Mouse (Mus musculus) heart, embryonic 11.5 days (tissue): ENCODE measurements at regions not wholly inside any gene's neighbourhood (a gene's known extent, or its start where the extent isn't known, plus 50 kb on each side); places are given as distances from the start of the nearest gene placed in this dataset.

Source experiments
- ATAC-seq: fragments of 200-750 bp; cut with Nextera tagmentation; replicated peaks from 2 replicates; pipeline ENCODE4 v1.8.0; 2017; ENCODE audit warnings: moderate library complexity; ENCODE audit not compliant: insufficient number of reproducible peaks, low FRiP score, low TSS enrichment
- H3K27ac ChIP-seq: fragments of 300-500 bp; sonication (generic); 2 replicates; pipeline ENCODE4 v1.5.1; 2014; ENCODE audit warnings: mild to moderate bottlenecking, low read depth, low read length
- H3K27me3 ChIP-seq: fragments of 300-500 bp; sonication (generic); 2 replicates; pipeline ENCODE4 v1.6.1; 2014; ENCODE audit warnings: mild to moderate bottlenecking, low read length, mixed read lengths; ENCODE audit not compliant: control insufficient read depth, insufficient read depth
- H3K36me3 ChIP-seq: fragments of 300-500 bp; sonication (generic); 2 replicates; pipeline ENCODE4 v1.6.1; 2014; ENCODE audit warnings: mild to moderate bottlenecking, low read length, moderate library complexity, mixed read lengths; ENCODE audit not compliant: control insufficient read depth, insufficient read depth
- H3K4me1 ChIP-seq: fragments of 300-500 bp; sonication (generic); 2 replicates; pipeline ENCODE4 v1.6.1; 2014; ENCODE audit warnings: low read length; ENCODE audit not compliant: control insufficient read depth, insufficient read depth
- H3K4me2 ChIP-seq: fragments of 300-500 bp; sonication (generic); 2 replicates; pipeline ENCODE4 v1.6.1; 2014; ENCODE audit warnings: mild to moderate bottlenecking, moderate library complexity
- H3K4me3 ChIP-seq: fragments of 300-500 bp; sonication (generic); 2 replicates; pipeline ENCODE4 v1.5.1; 2014; ENCODE audit warnings: low read depth, low read length
- H3K9ac ChIP-seq: fragments of 300-500 bp; sonication (generic); 2 replicates; pipeline ENCODE4 v1.6.1; 2014; ENCODE audit warnings: mild to moderate bottlenecking, low read depth, low read length, moderate library complexity
- H3K9me3 ChIP-seq: fragments of 300-500 bp; sonication (generic); replicated peaks from 2 replicates; pipeline ENCODE4 v1.6.1; 2016; ENCODE audit warnings: low read length; ENCODE audit not compliant: control insufficient read depth
- WGBS: fragments of 180-500 bp; shearing (Covaris S2); extraction: QIAGEN DNeasy Blood & Tissue Kit; methylation state at CpG from one replicate; pipeline ENCODE4 v1.1.7; 2014; ENCODE audit not compliant: insufficient replicate concordance; 5-methylcytosine and 5-hydroxymethylcytosine counted together

GRCm38 (mm10) chr6:7120136-7120535, 164.3 kb downstream of the Sdhaf3 start:
- H3K4me3 ChIP-seq = no peak overlapping the region
- no peak overlapping the region for H3K4me2 ChIP-seq
- 27% methylated on average over 4 of the region's 4 CpGs for WGBS
- H3K36me3 ChIP-seq = no peaks in the 10 kb centered on the region
- H3K4me1 ChIP-seq = no peaks in the 10 kb centered on the region
- no peak overlapping the region for H3K27ac ChIP-seq
- ATAC-seq = no peak
- H3K27me3 ChIP-seq = no peaks in the 10 kb centered on the region
- no peaks in the 10 kb centered on the region for H3K9me3 ChIP-seq
- H3K9ac ChIP-seq = no peak overlapping the region

- Histone ChIP-seq H3K9me3 (no peaks in the 10 kb centered on the region), H3K27ac (no peak overlapping the region), H3K36me3 (no peaks in the 10 kb centered on the region), H3K27me3 (no peaks in the 10 kb centered on the region), H3K4me1 (no peaks in the 10 kb centered on the region), H3K4me2 (no peak overlapping the region), H3K4me3 (no peak overlapping the region), H3K9ac (no peak overlapping the region)
- no peak for ATAC-seq
- 92% methylated on average over 11 of the region's 11 CpGs for WGBS
Observed at GRCm38 (mm10) chr6:7133042-7133441, 177.2 kb downstream of the Sdhaf3 start.

- H3K27ac ChIP-seq = no peak overlapping the region
- no peaks in the 10 kb centered on the region for H3K27me3 ChIP-seq
- H3K9ac ChIP-seq = no peak overlapping the region
- no peaks in the 10 kb centered on the region for H3K9me3 ChIP-seq
- WGBS = 87% methylated on average over 4 of the region's 4 CpGs
- no peak overlapping the region for H3K4me2 ChIP-seq
- ATAC-seq = no peak
- H3K4me3 ChIP-seq = no peak overlapping the region
- H3K4me1 ChIP-seq = no peaks in the 10 kb centered on the region
- H3K36me3 ChIP-seq = no peaks in the 10 kb centered on the region
Observed at GRCm38 (mm10) chr6:7134062-7134461, 178.3 kb downstream of the Sdhaf3 start.

DNA sequence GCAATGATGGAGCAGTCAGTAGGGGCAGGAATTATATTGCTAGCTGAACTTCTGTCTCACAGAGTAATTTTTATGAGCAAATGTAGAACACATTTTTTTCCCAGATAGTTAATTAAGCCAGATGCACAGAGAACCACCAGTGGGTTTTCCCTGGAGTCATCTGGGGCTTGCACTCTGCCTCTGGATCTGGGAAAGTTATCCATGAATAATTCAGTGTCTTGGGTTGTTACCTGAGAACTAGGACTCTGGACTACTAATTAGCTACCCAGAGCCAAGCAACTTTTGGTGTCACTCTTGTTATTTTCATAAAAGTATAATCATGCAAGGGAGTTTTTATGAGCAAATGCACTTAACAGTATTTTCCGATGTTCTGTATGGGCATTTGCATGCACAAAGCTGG, 179.1 kb downstream of the Sdhaf3 start:
- no peak for ATAC-seq
- Histone ChIP-seq H3K4me1 (no peaks in the 10 kb centered on the region), H3K9ac (no peak overlapping the region), H3K4me2 (no peak overlapping the region), H3K4me3 (no peak overlapping the region), H3K36me3 (no peaks in the 10 kb centered on the region), H3K27ac (no peak overlapping the region), H3K27me3 (no peaks in the 10 kb centered on the region), H3K9me3 (no peaks in the 10 kb centered on the region)
- WGBS = 78% methylated on average over 1 of the region's 1 CpGs

DNA sequence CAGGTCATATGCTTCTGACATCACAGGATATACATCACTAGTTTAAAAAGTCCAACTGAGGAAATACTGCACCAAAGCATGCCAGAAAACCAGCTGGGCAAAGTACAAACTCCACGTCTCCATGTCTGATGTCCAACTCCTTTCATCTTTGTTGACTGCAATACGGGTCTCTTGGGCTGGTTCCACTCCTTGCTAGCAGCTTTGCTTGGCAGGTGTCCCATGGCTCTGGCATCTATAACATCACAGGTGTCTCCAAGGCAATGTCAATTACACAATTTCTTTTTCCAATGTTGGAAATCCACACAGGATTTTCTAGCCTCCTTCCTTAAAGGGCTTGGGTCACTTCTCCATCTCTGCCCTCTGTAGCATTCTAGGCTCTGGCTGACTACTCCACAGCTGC, 225.9 kb downstream of the Sdhaf3 start:
- Histone ChIP-seq H3K27ac (no peak overlapping the region), H3K4me1 (no peaks in the 10 kb centered on the region), H3K4me3 (no peak overlapping the region), H3K4me2 (no peak overlapping the region), H3K27me3 (no peaks in the 10 kb centered on the region), H3K36me3 (no peaks in the 10 kb centered on the region), H3K9ac (no peak overlapping the region), H3K9me3 (no peaks in the 10 kb centered on the region)
- WGBS = 82% methylated on average over 2 of the region's 2 CpGs
- no peak for ATAC-seq

DNA sequence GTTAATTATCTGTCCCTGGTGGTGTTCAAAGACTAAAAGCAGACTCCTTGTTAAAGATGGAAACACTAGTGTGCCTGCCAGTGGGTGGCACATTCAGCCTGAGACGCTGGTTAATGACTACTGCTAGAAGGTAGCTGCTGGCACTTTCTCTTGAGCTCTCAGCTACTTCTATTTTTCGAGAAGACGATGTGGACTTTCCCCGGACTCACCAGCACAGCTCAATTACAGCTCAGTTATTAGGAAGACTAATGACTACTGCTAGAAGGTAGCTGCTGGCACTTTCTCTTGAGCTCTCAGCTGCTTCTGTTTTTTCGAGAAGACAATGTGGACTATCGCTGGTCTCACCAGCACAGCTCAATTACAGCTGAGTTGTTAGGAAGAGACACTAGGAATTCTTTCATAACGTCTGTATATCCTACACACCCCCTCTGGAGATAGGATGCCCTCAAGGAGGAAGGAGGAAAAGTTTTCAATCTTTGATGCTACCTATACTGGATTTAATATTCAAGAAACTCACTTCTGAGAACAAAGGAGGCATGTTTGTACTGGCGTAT, 243.3 kb downstream of the Sdhaf3 start:
- Histone ChIP-seq H3K36me3 (no peaks in the 10 kb centered on the region), H3K4me3 (no peak overlapping the region), H3K4me1 (no peaks in the 10 kb centered on the region), H3K27me3 (no peaks in the 10 kb centered on the region), H3K27ac (no peak overlapping the region), H3K9ac (no peak overlapping the region), H3K4me2 (no peak overlapping the region), H3K9me3 (no peaks in the 10 kb centered on the region)
- no peak for ATAC-seq
- WGBS = 49% methylated on average over 8 of the region's 8 CpGs

DNA sequence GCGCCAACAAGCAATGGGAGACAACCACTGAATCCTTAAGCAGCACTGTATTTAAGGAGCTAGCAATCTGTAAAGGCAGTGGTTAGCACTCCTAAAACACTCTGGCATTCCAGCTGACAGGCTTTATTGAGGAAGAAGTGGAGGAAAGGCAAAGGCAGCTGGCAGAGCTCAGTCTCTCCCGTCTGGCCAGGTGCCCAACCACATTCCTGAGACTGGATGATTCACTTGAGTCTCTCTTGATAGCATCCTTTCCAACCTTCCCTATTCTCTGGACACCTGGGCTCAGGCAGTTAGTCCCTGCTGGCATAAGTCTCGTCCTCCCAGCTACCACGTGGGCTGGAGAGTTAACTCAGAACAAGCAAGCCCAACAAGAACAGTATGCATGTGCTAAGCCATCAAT, 260.1 kb downstream of the Sdhaf3 start:
- no peaks in the 10 kb centered on the region for H3K9me3 ChIP-seq
- no peak overlapping the region for H3K4me2 ChIP-seq
- no peak overlapping the region for H3K4me3 ChIP-seq
- ATAC-seq = no peak
- H3K9ac ChIP-seq = no peak overlapping the region
- no peak overlapping the region for H3K27ac ChIP-seq
- WGBS = 64% methylated on average over 4 of the region's 4 CpGs
- no peaks in the 10 kb centered on the region for H3K4me1 ChIP-seq
- H3K36me3 ChIP-seq = no peaks in the 10 kb centered on the region
- no peaks in the 10 kb centered on the region for H3K27me3 ChIP-seq

DNA sequence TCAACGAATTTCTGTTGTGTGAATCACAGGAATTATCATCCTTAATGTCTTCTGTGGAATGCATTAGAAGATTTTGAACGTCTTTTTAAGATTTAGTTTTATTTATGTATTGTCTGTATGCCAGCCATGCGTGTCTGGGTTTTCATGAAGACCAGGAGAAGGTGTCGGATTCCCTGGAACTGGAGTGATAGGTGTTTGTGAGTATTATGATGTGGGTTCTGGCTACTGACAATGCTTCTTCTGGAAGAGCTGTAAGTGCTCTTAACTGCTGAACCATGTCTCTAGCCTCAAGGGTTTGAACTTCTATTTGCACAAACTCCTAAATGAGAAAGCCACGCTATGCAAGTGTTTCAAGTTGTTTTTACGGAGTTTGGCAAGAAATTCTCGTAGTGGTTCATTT, 296.5 kb downstream of the Sdhaf3 start:
- no peak overlapping the region for H3K4me3 ChIP-seq
- no peaks in the 10 kb centered on the region for H3K36me3 ChIP-seq
- no peak overlapping the region for H3K27ac ChIP-seq
- no peak overlapping the region for H3K4me2 ChIP-seq
- no peak overlapping the region for H3K9ac ChIP-seq
- H3K9me3 ChIP-seq = no peaks in the 10 kb centered on the region
- no peaks in the 10 kb centered on the region for H3K27me3 ChIP-seq
- no peak for ATAC-seq
- no peaks in the 10 kb centered on the region for H3K4me1 ChIP-seq
- 67% methylated on average over 7 of the region's 7 CpGs for WGBS

DNA sequence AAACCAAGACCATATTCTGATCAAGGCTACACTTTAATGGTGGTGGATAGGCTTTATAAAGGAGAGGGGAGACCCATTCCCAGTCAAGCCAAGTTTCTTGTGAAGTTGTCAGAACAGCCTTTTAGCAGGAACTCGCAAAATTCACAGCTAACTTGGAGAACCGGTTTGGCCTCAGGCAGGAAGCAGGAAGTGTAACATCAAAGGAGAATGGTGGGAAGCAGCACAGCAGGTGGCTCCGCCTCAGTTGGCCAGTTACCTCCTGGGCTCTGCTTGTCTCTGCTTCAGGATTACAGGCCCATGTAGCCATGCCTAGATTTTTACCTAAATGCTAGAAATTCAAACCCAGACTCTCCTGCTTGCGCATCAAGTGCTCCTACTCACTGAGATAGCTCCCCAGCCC, 277.2 kb upstream of the Tac1 start:
- no peak for ATAC-seq
- H3K4me3 ChIP-seq = no peak overlapping the region
- H3K27ac ChIP-seq = no peak overlapping the region
- H3K9me3 ChIP-seq = no peaks in the 10 kb centered on the region
- no peak overlapping the region for H3K4me2 ChIP-seq
- H3K4me1 ChIP-seq = no peaks in the 10 kb centered on the region
- WGBS = 35% methylated on average over 4 of the region's 4 CpGs
- no peaks in the 10 kb centered on the region for H3K27me3 ChIP-seq
- H3K36me3 ChIP-seq = no peaks in the 10 kb centered on the region
- no peak overlapping the region for H3K9ac ChIP-seq
